Mouse (Mus musculus) brown adipose tissue, adult 24 weeks (tissue): ENCODE results near the gene Fkbp10. TPM values are rescaled to one million over a fixed set of nuclear protein-coding genes. Genes with fewer than 3 reads are reported as not detected.

Experiments
- H3K27ac ChIP-seq: fragments of 200-500 bp; replicated peaks from 2 replicates; pipeline ENCODE4 v1.5.1; 2012; ENCODE audit warnings: low read depth, mild to moderate bottlenecking, low read length
- H3K4me1 ChIP-seq: fragments of 200-500 bp; 2 replicates; pipeline ENCODE4 v1.6.1; 2012; ENCODE audit warnings: low read length, mixed read lengths; ENCODE audit not compliant: control insufficient read depth, insufficient read depth, insufficient read length
- H3K4me3 ChIP-seq: fragments of 200-500 bp; 2 replicates; pipeline ENCODE4 v1.5.1; 2012; ENCODE audit warnings: low read depth, mild to moderate bottlenecking, low read length, moderate library complexity; ENCODE audit not compliant: insufficient read depth
- polyA plus RNA-seq: library from polyadenylated mRNA; stranded (reverse); fragments of >200 nt; gene quantifications from 2 replicates; pipeline ENCODE4 v1.2.4, GENCODE M21; 2012; ENCODE audit not compliant: missing spikeins, insufficient read depth, insufficient read length

Gene Fkbp10
- polyA plus RNA-seq, 1 experiment = 1.7 TPM

DNA sequence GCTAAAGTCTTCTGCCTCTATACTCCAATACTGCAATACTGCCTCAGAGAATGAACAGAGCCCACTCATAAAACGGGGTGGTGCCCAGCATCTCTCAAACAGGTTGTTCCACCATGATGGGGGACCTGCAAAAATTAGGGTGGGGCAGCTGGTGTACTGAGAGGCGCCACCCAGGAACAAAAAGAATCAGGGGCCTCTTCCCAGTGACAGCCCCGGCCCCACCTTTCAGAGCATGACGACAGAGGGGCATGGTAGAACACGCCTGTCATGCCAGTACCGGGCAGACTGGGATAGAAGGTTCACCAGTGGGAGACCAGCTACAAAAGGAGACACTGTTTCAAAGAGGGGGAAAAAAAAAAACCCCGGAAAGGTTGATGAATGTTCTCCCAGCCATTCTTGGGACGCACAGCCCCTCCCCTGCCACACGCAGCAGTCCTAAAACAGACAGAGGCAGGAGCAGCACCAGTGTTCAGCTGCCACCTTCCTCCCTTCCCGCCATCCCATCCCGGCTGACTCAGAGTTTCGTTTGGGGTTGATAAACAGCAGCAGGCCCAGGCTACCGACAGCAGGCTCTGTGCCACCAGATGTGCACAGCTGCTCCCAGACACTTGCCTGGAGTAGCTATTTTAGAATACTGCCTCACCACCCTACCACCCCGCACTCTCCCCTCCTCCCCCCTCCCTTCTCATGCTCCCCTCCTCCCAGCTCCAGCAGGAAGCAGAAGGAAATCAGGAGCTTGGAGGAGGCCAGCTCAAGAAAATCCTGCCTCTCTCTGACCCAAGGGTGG is 27.7 kb upstream of the Fkbp10 start:
- peaks cover 21% of the 10 kb centered on the region for H3K4me1 ChIP-seq
- H3K4me3 ChIP-seq = peak overlapping the region; percentile 39
- peak overlapping the region; percentile 95 for H3K27ac ChIP-seq

DNA sequence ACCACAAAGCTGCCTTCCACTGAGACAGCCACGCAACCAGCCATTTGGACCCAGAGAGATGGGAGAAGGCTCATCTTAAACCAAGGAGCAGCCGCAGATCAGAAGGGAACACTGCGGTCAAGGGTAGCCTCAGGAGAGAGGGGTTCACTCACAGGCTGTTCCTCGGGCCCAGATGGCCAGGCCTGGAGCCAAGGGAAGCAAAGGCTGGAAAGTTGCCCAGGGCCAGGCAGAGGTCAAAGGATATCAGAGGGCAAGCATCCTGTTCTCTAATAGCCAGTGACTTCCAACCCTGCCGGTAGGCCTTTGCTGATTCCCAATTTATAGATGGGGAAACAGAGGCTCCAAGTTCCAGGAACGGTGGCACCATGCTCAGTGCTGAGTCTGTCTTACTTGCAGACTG is 26.9 kb upstream of the Fkbp10 start:
- Histone ChIP-seq H3K4me3 (peak overlapping the region; percentile 39), H3K4me1 (peaks cover 28% of the 10 kb centered on the region), H3K27ac (peak overlapping the region; percentile 95)

- H3K4me1 ChIP-seq = peaks cover 35% of the 10 kb centered on the region
- H3K27ac ChIP-seq = peak overlapping the region; percentile 95
- H3K4me3 ChIP-seq = no peak overlapping the region; the same call in 1 of the 2 replicates
These were observed 25.5 kb upstream of the Fkbp10 start for GRCm38 (mm10) chr11:100389931-100390445.

DNA sequence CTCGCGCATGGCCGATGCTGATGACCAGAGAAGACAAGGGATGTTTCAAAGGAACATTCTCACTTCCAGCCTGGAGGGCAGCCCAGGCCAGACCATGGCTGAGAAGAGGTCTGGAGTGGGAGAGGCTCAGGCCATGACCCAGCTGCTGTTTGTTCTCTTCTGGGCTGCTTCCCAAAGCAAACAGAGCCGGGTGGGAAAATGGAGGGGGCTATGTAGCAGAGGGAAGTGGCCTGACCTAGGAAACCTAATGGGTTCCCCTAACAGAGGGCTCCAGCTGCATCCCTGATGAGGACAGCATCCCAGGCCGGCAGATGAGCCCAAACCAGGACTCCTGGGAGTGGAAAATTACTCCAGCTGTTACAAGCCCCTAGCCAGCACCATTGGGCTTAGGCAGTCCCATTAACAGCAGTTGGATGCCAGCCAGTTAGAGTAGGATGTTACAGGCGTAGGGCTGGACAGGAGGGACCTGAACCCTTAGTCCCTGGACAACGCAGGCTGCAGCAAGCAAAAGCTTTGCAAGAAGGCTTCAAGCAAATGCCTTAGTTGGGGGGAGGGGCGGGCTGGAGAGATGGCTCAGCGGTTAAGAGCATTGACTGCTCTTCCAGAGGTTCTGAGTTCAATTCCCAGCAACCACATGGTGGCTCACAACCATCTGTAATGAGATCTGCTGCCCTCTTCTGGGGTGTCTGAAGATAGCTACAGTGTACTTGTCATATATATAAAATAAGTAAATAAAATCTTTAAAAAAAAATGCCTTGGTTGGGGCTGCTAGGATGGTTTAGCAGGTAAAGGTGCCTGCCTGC is 24.2 kb upstream of the Fkbp10 start:
- Histone ChIP-seq H3K4me1 (peaks cover 36% of the 10 kb centered on the region), H3K4me3 (no peak overlapping the region), H3K27ac (peak overlapping the region; percentile 95)

GRCm38 (mm10) chr11:100391884-100392345 is 23.6 kb upstream of the Fkbp10 start:
- peak overlapping the region; percentile 18; the same call in 1 of the 2 replicates for H3K4me3 ChIP-seq
- peaks cover 30% of the 10 kb centered on the region for H3K4me1 ChIP-seq
- H3K27ac ChIP-seq = peak overlapping the region; percentile 55; the same call in 1 of the 2 replicates

DNA sequence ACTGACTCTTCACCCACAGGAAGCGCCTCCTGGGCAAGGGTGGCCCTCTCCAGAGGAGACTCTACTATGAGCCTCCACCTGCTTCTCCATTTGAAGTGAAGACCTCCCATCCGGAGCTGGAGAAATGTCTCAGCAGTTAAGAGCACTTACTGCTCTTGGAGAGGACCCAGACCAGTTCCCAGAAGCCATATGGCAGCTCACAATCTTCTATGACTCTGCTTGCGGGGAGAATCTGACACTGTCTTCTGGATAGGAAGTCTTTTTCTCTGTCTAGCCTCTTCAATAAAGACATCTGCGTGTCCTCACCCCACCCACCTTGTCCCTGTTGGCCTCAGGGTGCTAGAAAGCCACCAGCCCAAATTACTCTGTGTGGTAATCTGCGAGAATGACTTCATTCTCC is 22.5 kb upstream of the Fkbp10 start:
- Histone ChIP-seq H3K4me3 (peak overlapping the region; percentile 41), H3K27ac (peak overlapping the region; percentile 83), H3K4me1 (peaks cover 25% of the 10 kb centered on the region)

GRCm38 (mm10) chr11:100393733-100394132 is 21.8 kb upstream of the Fkbp10 start:
- Histone ChIP-seq H3K27ac (peak overlapping the region; percentile 83), H3K4me1 (peaks cover 25% of the 10 kb centered on the region), H3K4me3 (peak overlapping the region; percentile 30)

DNA sequence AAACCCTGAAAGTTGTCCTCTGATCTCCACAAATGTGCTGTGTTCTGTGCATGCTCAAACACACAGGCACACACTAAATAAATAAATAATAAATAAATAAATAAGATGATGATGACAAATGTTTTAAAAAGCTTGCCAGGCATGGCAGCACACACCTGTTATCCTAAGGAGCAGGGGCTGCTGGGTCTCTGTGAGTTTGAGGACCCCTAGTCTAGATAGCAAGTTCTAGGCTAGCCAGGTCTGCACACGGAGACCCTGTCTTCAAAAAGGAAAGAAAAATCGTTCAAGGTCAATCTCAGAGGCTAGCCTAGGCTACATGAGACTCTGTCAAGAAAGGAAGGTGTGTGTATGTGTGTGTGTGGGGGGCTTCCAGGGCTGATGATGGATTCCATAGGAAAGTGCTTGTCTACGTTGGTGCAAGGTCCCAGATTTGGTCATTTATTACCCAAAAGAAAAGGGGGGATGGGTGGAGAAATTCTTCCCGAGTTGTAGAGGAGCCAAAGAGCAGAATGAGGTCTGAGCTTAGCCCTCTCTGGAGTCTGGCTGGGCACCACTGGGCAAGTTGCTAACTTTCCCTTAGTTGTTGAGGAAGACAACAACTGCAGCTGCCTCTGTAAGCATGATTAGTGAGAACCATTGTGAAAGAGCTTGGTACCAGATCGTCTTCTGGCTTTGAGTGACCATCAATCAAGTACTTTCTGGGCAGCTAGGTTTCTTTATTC is 21.0 kb upstream of the Fkbp10 start:
- Histone ChIP-seq H3K4me1 (peaks cover 28% of the 10 kb centered on the region), H3K27ac (peak overlapping the region; percentile 84), H3K4me3 (peak overlapping the region; percentile 86)

- peak overlapping the region; percentile 86 for H3K4me3 ChIP-seq
- H3K4me1 ChIP-seq = peaks cover 34% of the 10 kb centered on the region
- H3K27ac ChIP-seq = peak overlapping the region; percentile 95
These were observed 20.3 kb upstream of the Fkbp10 start for GRCm38 (mm10) chr11:100395200-100395599.

GRCm38 (mm10) chr11:100395861-100396631 is 19.5 kb upstream of the Fkbp10 start:
- H3K4me1 ChIP-seq = peaks cover 35% of the 10 kb centered on the region
- peak overlapping the region; percentile 95 for H3K27ac ChIP-seq

GRCm38 (mm10) chr11:100396886-100397599 is 18.5 kb upstream of the Fkbp10 start:
- Histone ChIP-seq H3K27ac (peak overlapping the region; percentile 95), H3K4me1 (peaks cover 32% of the 10 kb centered on the region), H3K4me3 (peak overlapping the region; percentile 86)

More at GRCm38 (mm10) chr11:100395861-100396631, 19.5 kb upstream of the Fkbp10 start:
- peak overlapping the region; percentile 86 for H3K4me3 ChIP-seq

- Histone ChIP-seq H3K4me3 (peak within 1 kb of the TSS; percentile 86), H3K27ac (peak within 1 kb of the TSS; percentile 95), H3K4me1 (peaks cover 32% of the 10 kb centered on the region)
These were observed 17.7 kb upstream of the Fkbp10 start, which contains the start of gene Jup for GRCm38 (mm10) chr11:100397600-100398389. Gene Jup, minus strand, starts transcription at chr11:100397763.

DNA sequence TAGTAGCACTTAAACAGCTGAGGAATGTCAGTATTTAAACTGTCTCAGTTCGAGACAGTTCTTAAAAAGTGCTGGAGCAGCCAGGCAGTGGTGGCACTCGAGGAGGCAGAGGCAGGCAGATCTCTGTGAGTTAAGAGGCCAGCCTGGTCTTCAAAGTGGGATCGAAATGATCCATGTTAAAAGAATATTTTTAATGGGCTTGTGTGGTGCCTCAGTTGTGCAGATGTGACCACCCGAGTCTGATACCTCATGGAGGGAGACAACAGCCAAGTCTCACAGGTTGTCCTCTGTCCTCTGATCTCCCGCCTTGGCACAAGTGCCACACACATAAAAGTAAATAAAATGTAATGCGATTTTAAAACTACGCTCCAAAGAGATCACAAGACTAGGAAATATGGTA is 17.0 kb upstream of the Fkbp10 start:
- Histone ChIP-seq H3K27ac (no peak overlapping the region), H3K4me1 (peaks cover 25% of the 10 kb centered on the region)

More for the DNA sequence above, 17.0 kb upstream of the Fkbp10 start:
- no peak overlapping the region for H3K4me3 ChIP-seq
